Mouse (Mus musculus) heart, postnatal 25 days (tissue): ENCODE measurements around the gene Myo1g. TPM values are rescaled to one million over a fixed set of nuclear protein-coding genes. Genes with fewer than 3 reads are reported as not detected.

Experiments
- DNase-seq: peaks from one replicate; pipeline ENCODE4 v3.0.0; 2022; ENCODE audit warnings: low spot score
- intact Hi-C: fragments of 180-260 bp; cut with DNase I; formaldehyde crosslinking; loops from one replicate; pipeline ENCODE4 v1.15.1; 2025
- total RNA-seq, 2 experiments: library from RNA; stranded (reverse); gene quantifications; 2 replicates each; pipeline ENCODE4 v1.2.3; 2021

Myo1g gene
- total RNA-seq, result 1 to 10 TPM; 1.5 to 2.4 TPM

GRCm38 (mm10) chr11:6520507-6521173 lies at the start of gene Myo1g:
Gene Myo1g (minus strand): TSS chr11:6520965.
- DNase-seq, result no peak
- intact Hi-C loops, result no loop called here

- no peak for DNase-seq
- intact Hi-C loops, result no loop called here
Observed at GRCm38 (mm10) chr11:6569410-6569777, 48.6 kb upstream of the Myo1g start.

GRCm38 (mm10) chr11:6568584-6569409 lies 48.0 kb upstream of the Myo1g start:
- DNase-seq, result peak; percentile 28
- intact Hi-C loops, result no loop called here

GRCm38 (mm10) chr11:6567951-6568350 lies 47.2 kb upstream of the Myo1g start:
- intact Hi-C loops, result no loop called here
- DNase-seq, result no peak

GRCm38 (mm10) chr11:6566496-6566895 lies 45.7 kb upstream of the Myo1g start:
- intact Hi-C loops, result no loop called here
- no peak for DNase-seq

- intact Hi-C loops, result no loop called here
- DNase-seq, result no peak
Observed at GRCm38 (mm10) chr11:6563201-6563600, 42.4 kb upstream of the Myo1g start.

GRCm38 (mm10) chr11:6562359-6562758 lies 41.6 kb upstream of the Myo1g start:
- intact Hi-C loops, result no loop called here

GRCm38 (mm10) chr11:6561474-6561873 lies 40.7 kb upstream of the Myo1g start:
- no peak for DNase-seq
- intact Hi-C loops, result no loop called here

More at GRCm38 (mm10) chr11:6562359-6562758, 41.6 kb upstream of the Myo1g start:
- DNase-seq, result no peak

GRCm38 (mm10) chr11:6560655-6561360 lies 40.0 kb upstream of the Myo1g start:
- DNase-seq, result no peak
- intact Hi-C loops, result no loop called here

GRCm38 (mm10) chr11:6559996-6560395 lies 39.2 kb upstream of the Myo1g start:
- intact Hi-C loops, result no loop called here
- no peak for DNase-seq

GRCm38 (mm10) chr11:6558234-6558633 lies 37.5 kb upstream of the Myo1g start:
- no peak for DNase-seq
- intact Hi-C loops, result no loop called here

GRCm38 (mm10) chr11:6550201-6550600 lies 29.4 kb upstream of the Myo1g start:
- intact Hi-C loops, result no loop called here
- no peak for DNase-seq

GRCm38 (mm10) chr11:6549770-6550169 lies 29.0 kb upstream of the Myo1g start:
- intact Hi-C loops, result loop anchor here (5.0 kb wide), 2 partner anchors 72 to 78 kb away; partner anchors contain the start of genes Purb and Tbrg4
- no peak for DNase-seq

GRCm38 (mm10) chr11:6547696-6548325 lies 27.0 kb upstream of the Myo1g start:
- intact Hi-C loops, result loop anchor here (5.0 kb wide), 2 partner anchors 71 to 79 kb away; partner anchors contain the start of genes Purb and Tbrg4

GRCm38 (mm10) chr11:6547037-6547680 lies 26.4 kb upstream of the Myo1g start:
- intact Hi-C loops, result loop anchor here (5.0 kb wide), 2 partner anchors 70 to 80 kb away; partner anchors contain the start of genes Purb and Tbrg4
- DNase-seq, result peak; percentile 75

More at GRCm38 (mm10) chr11:6547696-6548325, 27.0 kb upstream of the Myo1g start:
- DNase-seq, result no peak

- intact Hi-C loops, result loop anchor here (5.0 kb wide), 2 partner anchors 69 to 81 kb away; partner anchors contain the start of genes Purb and Tbrg4
- DNase-seq, result peak; percentile 95
Observed at GRCm38 (mm10) chr11:6546205-6547013, 25.6 kb upstream of the Myo1g start, which contains the start of gene Ccm2. Gene Ccm2 (plus strand): TSS chr11:6546887.

- intact Hi-C loops, result loop anchor here (5.0 kb wide), 2 partner anchors 69 to 81 kb away; partner anchors contain the start of genes Purb and Tbrg4
- no peak for DNase-seq
Observed at GRCm38 (mm10) chr11:6545857-6546192, 25.1 kb upstream of the Myo1g start.

- DNase-seq, result no peak
- intact Hi-C loops, result loop anchor here (5.0 kb wide), 2 partner anchors 68 to 82 kb away; partner anchors contain the start of genes Purb and Tbrg4
Observed at GRCm38 (mm10) chr11:6545186-6545856, 24.6 kb upstream of the Myo1g start.
